Mouse (Mus musculus) cerebellum, adult 2 months (tissue): Measurements from ENCODE around the gene Cers3.

Experiments used
- CTCF ChIP-seq: fragments of 200-500 bp; IDR thresholded peaks from 2 replicates; pipeline ENCODE4 v1.5.1; 2011; ENCODE audit warnings: low read depth, mild to moderate bottlenecking, control low read depth, low read length, moderate library complexity, borderline replicate concordance; ENCODE audit not compliant: insufficient read depth
- POLR2A ChIP-seq: fragments of 200-500 bp; IDR thresholded peaks from 2 replicates; pipeline ENCODE4 v1.6.1; 2011; ENCODE audit warnings: low read length, control low read depth, borderline replicate concordance; ENCODE audit not compliant: insufficient read depth

- no peak for TF ChIP-seq CTCF
- no peak for TF ChIP-seq POLR2A
Measured at GRCm38 (mm10) chr7:66786476-66786875, 43.2 kb downstream of the Cers3 start.
